Mouse (Mus musculus): Measurements from ENCODE around the gene Ppm1h.

DNA sequence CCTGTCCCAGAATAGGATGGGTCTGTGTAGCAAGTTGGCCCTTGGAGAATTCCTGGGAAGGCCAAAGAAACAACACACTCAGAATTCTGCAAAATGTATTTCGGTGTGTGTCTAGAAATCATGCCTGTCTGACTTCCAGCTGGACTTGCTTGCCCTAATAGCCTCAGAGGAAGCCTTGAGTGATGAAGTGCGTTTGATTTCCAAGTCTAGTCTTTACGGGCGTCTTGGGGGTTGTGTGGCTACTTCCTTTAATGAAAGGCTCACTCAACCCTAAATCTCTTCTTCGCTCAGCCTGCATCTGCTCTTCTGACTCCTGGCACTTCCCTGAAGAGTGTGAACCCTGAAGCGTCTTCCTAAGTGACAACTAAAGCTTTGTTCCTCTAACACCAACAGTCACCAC lies 265.3 kb downstream of the Ppm1h start:
- TF ChIP-seq CTCF (IDR thresholded peaks at IDR 0.05; ENCODE audit: low read depth), result no peak
- no peak for TF ChIP-seq EP300 (IDR thresholded peaks at IDR 0.05; ENCODE audit: low read depth)
